Mouse (Mus musculus) kidney, adult 2 months (tissue): ENCODE data around the gene March1. TPM values are rescaled to one million over a fixed set of nuclear protein-coding genes. Genes with fewer than 3 reads are reported as not detected.

Experiments used
- DNase-seq: peaks from one replicate; pipeline ENCODE4 v3.0.0; 2021
- H3K27ac ChIP-seq: fragments of 200-500 bp; 2 replicates; pipeline ENCODE4 v1.5.1; 2012; ENCODE audit warnings: low read depth, low read length, control low read depth, inconsistent platforms; ENCODE audit not compliant: insufficient read depth
- H3K27me3 ChIP-seq: fragments of 200-500 bp; replicated peaks from 2 replicates; pipeline ENCODE4 v1.6.1; 2012; ENCODE audit warnings: mild to moderate bottlenecking, moderate library complexity, low read length, inconsistent platforms; ENCODE audit not compliant: control insufficient read depth, insufficient read depth
- H3K36me3 ChIP-seq: fragments of 200-500 bp; 2 replicates; pipeline ENCODE4 v1.6.1; 2012; ENCODE audit warnings: mild to moderate bottlenecking, moderate library complexity, low read length, inconsistent platforms; ENCODE audit not compliant: control insufficient read depth, insufficient read depth
- H3K4me1 ChIP-seq: fragments of 200-500 bp; 2 replicates; pipeline ENCODE4 v1.6.1; 2011; ENCODE audit warnings: low read length; ENCODE audit not compliant: control insufficient read depth, insufficient read depth
- H3K4me3 ChIP-seq: fragments of 200-500 bp; 2 replicates; pipeline ENCODE4 v1.5.1; 2011; ENCODE audit warnings: mild to moderate bottlenecking, low read depth, low read length, control low read depth; ENCODE audit not compliant: insufficient read depth
- CTCF ChIP-seq: fragments of 200-500 bp; conservative IDR thresholded peaks from 2 replicates; pipeline ENCODE4 v1.5.1; 2011; ENCODE audit warnings: low read depth, mild to moderate bottlenecking, control low read depth, low read length, moderate library complexity, mixed read lengths; ENCODE audit not compliant: insufficient read depth, insufficient read length
- POLR2A ChIP-seq: fragments of 200-500 bp; IDR thresholded peaks from one replicate; pipeline ENCODE4 v1.6.1; 2011; ENCODE audit warnings: low read depth, low read length, control low read depth
- WGBS: fragments of 180-500 bp; shearing (Covaris S2); methylation state at CpG from one replicate; pipeline ENCODE4 v1.1.7; 2018; 5-methylcytosine and 5-hydroxymethylcytosine counted together
- polyA plus RNA-seq: library from polyadenylated mRNA; depleted of rRNA; stranded (reverse); fragments of >200 nt; gene quantifications from 2 replicates; pipeline ENCODE4 v1.2.3, GENCODE M21; 2012

Gene March1
- polyA plus RNA-seq, 1 experiment: 1.6 TPM

- H3K27ac ChIP-seq: no peak overlapping the region
- H3K27me3 ChIP-seq: no peaks in the 10 kb centered on the region
- WGBS: 47% methylated on average over 1 of the region's 1 CpGs
- no peaks in the 10 kb centered on the region for H3K4me1 ChIP-seq
- H3K36me3 ChIP-seq: no peaks in the 10 kb centered on the region
- no peak for DNase-seq
- TF ChIP-seq POLR2A (no peak), CTCF (no peak)
- H3K4me3 ChIP-seq: no peak overlapping the region
Observed at GRCm38 (mm10) chr8:66166835-66167234, 549.1 kb downstream of the March1 start.

DNA sequence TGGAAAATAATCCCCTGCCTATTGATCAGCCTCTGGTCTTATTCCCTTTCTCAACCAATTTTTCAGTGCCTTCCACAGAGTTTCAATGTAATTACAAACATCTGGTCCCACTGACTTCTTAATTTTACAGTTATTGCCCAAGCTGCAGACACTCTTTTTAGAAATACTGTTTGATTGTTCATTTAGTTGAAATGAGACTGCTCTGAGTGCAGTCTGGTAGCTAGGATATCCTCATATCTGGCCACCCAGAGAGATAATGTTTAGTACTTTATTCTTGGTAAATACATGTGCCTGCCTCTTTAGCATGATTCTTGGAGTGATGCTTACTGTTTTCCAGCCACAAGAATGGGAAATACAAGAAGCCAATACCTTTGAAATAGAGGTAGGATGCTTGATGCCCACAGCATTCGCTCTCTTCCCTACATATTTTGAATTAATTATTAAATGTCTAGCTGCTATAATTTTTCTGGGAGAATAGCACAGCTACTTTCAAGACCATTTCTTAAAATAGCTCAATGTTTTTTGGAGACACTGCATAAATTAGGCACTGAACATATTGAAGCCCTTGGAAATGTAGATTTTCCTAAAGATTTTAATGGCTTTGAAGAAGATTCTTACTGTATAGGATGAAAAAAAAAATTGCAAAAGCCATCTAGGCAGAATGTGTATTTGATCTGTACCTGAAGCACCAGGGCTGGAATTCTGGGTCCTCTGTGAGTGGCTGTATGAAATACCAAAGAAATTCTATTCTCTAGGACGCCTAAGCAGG is 549.9 kb downstream of the March1 start:
- WGBS: 71% methylated on average over 2 of the region's 2 CpGs
- DNase-seq: no peak
- Histone ChIP-seq H3K36me3 (no peaks in the 10 kb centered on the region), H3K4me3 (no peak overlapping the region), H3K27ac (no peak overlapping the region), H3K4me1 (no peaks in the 10 kb centered on the region), H3K27me3 (no peaks in the 10 kb centered on the region)
- TF ChIP-seq POLR2A (no peak), CTCF (no peak)

DNA sequence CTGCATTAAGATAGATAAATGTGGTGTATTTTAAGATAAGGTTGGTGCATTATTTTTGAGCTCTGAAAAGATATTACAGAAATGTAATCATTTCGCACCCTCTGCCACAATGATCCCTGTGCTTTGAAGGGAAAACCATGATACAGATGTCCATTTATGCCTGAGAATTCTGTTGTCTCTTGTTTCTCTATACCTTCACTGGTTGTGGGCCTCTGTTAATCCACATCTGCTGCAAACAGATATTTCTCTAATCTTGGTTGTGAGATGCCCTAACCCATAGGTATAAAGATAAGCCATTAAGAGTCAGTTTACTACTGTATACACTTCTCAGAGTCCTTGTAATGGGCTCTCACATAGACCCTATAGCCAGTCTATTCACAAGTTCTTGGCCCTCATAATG is 561.6 kb downstream of the March1 start:
- 84% methylated on average over 1 of the region's 1 CpGs for WGBS
- Histone ChIP-seq H3K4me3 (no peak overlapping the region), H3K36me3 (no peaks in the 10 kb centered on the region), H3K27me3 (no peaks in the 10 kb centered on the region), H3K27ac (no peak overlapping the region), H3K4me1 (no peaks in the 10 kb centered on the region)
- TF ChIP-seq POLR2A: no peak
- TF ChIP-seq CTCF: no peak
- DNase-seq: no peak

DNA sequence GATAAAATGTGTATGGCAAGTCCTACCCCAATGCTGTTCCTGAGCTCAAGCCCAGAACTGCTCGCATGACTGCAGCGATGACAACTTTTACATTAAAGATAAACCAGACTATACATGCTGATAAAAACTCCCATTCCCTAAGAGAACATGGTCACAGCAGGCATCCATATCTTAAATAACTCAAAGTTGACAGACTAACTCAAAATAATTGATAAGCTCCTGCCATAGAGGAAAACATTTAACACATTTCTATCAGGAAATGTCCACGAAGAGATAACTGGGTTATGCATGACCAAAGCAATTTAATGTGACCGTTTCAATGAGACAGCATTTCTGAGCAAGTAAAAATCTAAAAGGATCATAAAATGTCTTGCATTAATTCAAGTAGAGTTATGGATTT is 563.6 kb downstream of the March1 start:
- TF ChIP-seq CTCF (no peak), POLR2A (no peak)

GRCm38 (mm10) chr8:66182257-66182656 is 564.6 kb downstream of the March1 start:
- Histone ChIP-seq H3K36me3 (no peaks in the 10 kb centered on the region), H3K27ac (no peak overlapping the region), H3K27me3 (no peaks in the 10 kb centered on the region), H3K4me1 (no peaks in the 10 kb centered on the region), H3K4me3 (no peak overlapping the region)
- 44% methylated on average over 3 of the region's 3 CpGs for WGBS
- TF ChIP-seq CTCF: no peak
- no peak for TF ChIP-seq POLR2A
- DNase-seq: no peak

More for the DNA sequence above, 563.6 kb downstream of the March1 start:
- Histone ChIP-seq H3K27me3 (no peaks in the 10 kb centered on the region), H3K4me1 (no peaks in the 10 kb centered on the region), H3K4me3 (no peak overlapping the region), H3K27ac (no peak overlapping the region), H3K36me3 (no peaks in the 10 kb centered on the region)
- DNase-seq: no peak
- WGBS: 79% methylated on average over 4 of the region's 4 CpGs

DNA sequence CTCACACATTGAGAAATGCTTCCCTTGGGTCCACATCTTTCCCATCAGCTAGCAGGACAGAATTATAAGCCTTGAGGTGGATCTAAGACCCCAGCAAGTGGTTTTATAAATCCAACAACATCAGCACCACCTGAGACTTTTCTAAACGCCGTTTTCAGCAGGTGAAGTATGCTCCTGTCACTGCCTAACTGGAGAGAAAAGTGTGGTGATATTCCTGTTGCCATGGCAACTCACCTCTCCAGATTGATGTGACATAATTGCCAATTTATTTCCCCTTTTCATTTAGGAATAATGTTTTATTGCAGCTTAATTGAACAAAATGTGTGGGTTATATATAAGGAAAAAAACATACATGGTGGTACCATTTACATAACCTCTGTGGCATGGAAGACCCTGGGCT is 565.8 kb downstream of the March1 start:
- no peak for TF ChIP-seq CTCF
- no peak for TF ChIP-seq POLR2A
- WGBS: 69% methylated on average over 2 of the region's 2 CpGs
- no peaks in the 10 kb centered on the region for H3K36me3 ChIP-seq
- no peak overlapping the region for H3K4me3 ChIP-seq
- H3K27me3 ChIP-seq: no peaks in the 10 kb centered on the region
- DNase-seq: no peak
- H3K4me1 ChIP-seq: no peaks in the 10 kb centered on the region
- no peak overlapping the region for H3K27ac ChIP-seq

DNA sequence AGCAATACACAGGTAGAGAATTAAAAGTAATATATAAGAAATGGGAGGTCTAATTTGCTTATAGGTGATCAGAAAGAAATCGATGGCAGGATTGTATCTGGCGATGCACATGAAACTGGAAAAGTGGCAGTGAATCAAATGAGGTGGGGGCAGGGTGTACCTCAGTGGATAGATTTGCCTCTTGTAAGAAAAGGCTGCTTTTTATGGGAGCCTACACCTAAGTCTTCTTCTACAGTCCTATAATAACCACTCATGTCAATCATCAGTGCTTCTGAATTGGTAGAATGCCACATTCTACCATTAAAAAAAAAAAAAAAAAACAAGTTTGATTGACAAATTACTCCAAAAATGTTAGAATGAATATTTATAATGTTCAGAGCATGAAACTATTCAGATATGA is 567.5 kb downstream of the March1 start:
- H3K4me3 ChIP-seq: no peak overlapping the region
- no peaks in the 10 kb centered on the region for H3K36me3 ChIP-seq
- no peak for DNase-seq
- WGBS: 91% methylated on average over 2 of the region's 2 CpGs
- no peak overlapping the region for H3K27ac ChIP-seq
- H3K4me1 ChIP-seq: no peaks in the 10 kb centered on the region
- no peak for TF ChIP-seq CTCF
- no peak for TF ChIP-seq POLR2A
- no peaks in the 10 kb centered on the region for H3K27me3 ChIP-seq
